Mouse (Mus musculus): ENCODE data around the gene Gm17332. TPM values are rescaled to one million over a fixed set of nuclear protein-coding genes. Genes with fewer than 3 reads are reported as not detected.

Gene Gm17332
- polyA plus RNA-seq (2012; rRNA removed; ENCODE audit: low replicate concordance) = not detected in 2 replicates

GRCm38 (mm10) chr11:31182362-31182761, at the start of gene Gm17332:
TSS of gene Gm17332 (minus strand) at chr11:31182462.

Other genes starting within 250 kb of the Gm17332 start
- 22.7 and 27.2 TPM in 2 replicates for gene Erlec1, start 228.1 kb downstream of the Gm17332 start, polyA plus RNA-seq (2012; rRNA removed; ENCODE audit: low replicate concordance)
- gene Chac2, start 196.1 kb downstream of the Gm17332 start, polyA plus RNA-seq (2012; rRNA removed; ENCODE audit: low replicate concordance) = 1.8 and 2.3 TPM in 2 replicates
- 45.9 and 51.7 TPM in 2 replicates for gene Stc2, start 187.6 kb upstream of the Gm17332 start, polyA plus RNA-seq (2012; rRNA removed; ENCODE audit: low replicate concordance)

All from mammary gland, adult 2 months (tissue).